Mouse (Mus musculus): ENCODE measurements at regions not wholly inside any gene's neighbourhood (a gene's known extent, or its start where the extent isn't known, plus 50 kb on each side); places are given as distances from the start of the nearest gene placed in this dataset.

DNA sequence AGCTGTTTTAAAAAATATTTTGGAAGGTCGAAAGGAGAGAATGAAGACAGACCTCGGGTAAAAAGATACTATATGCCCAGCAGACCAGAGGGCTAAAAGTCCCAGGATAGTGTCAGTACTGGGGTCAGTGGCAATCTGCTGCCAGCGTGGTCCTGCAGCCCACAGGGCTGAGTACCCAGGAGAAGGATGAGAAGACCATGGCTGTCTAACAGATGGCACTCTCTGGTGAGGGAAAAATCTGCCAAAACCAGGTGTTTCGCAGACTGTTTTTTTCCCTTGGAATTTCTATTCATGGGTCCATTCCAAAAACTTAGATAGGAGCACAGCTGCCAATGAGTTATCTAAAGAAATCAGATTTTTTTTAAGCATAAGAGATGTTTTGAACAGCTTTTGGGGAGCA is 202.5 kb upstream of the Tyrp1 start:
- Histone ChIP-seq H3K4me1 (no peaks in the 10 kb centered on the region), H3K27me3 (no peaks in the 10 kb centered on the region), H3K36me3 (replicated peaks) (no peaks in the 10 kb centered on the region), H3K27ac (no peak overlapping the region), H3K9me3 (no peaks in the 10 kb centered on the region), H3K4me3 (replicated peaks) (no peak overlapping the region), H3K4me2 (no peak overlapping the region), H3K9ac (no peak overlapping the region)
- WGBS, result 76% methylated on average over 4 of the region's 4 CpGs
- ATAC-seq (ENCODE audit: low FRiP score), result no peak

DNA sequence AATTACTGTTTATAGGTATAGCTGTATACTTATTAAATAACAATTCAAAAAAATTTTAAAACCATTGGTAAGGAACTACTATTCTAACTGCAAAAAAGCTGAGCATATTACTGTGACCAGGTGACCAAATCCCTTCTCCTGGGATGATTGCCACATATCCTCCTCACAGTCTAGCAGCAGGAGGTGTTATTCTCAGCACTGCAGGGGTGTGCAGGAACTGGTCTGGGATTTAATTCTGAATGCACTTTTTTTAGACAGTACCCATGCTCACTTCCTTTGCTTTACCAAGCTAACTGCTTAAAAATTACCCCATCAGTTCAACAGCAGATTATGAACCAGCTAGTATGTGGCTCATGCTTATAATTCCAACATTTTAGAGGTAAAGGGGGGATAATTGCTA is 195.5 kb upstream of the Tyrp1 start:
- Histone ChIP-seq H3K4me1 (no peaks in the 10 kb centered on the region), H3K4me2 (no peak overlapping the region), H3K36me3 (replicated peaks) (no peaks in the 10 kb centered on the region), H3K9me3 (no peaks in the 10 kb centered on the region), H3K27me3 (no peaks in the 10 kb centered on the region), H3K27ac (no peak overlapping the region), H3K4me3 (replicated peaks) (no peak overlapping the region), H3K9ac (no peak overlapping the region)
- ATAC-seq (ENCODE audit: low FRiP score), result no peak
